Mouse (Mus musculus) heart, embryonic 16.5 days (tissue): ENCODE results near the gene Bet1l. TPM values are rescaled to one million over a fixed set of nuclear protein-coding genes. Genes with fewer than 3 reads are reported as not detected.

ENCODE experiments used
- ATAC-seq: fragments of 200-750 bp; cut with Nextera tagmentation; replicated peaks from 2 replicates; pipeline ENCODE4 v1.8.0; 2017; ENCODE audit warnings: moderate number of reproducible peaks; ENCODE audit not compliant: insufficient read depth, low FRiP score; ENCODE audit errors: extremely low read depth
- H3K27ac ChIP-seq: fragments of 300-500 bp; sonication (generic); 2 replicates; pipeline ENCODE4 v1.5.1; 2014; ENCODE audit warnings: mild to moderate bottlenecking, low read length, control low read depth, moderate library complexity
- H3K27me3 ChIP-seq: fragments of 300-500 bp; sonication (generic); 2 replicates; pipeline ENCODE4 v1.6.1; 2014; ENCODE audit warnings: low read length, mixed read lengths; ENCODE audit not compliant: control insufficient read depth, insufficient read depth
- H3K36me3 ChIP-seq: fragments of 300-500 bp; sonication (generic); 2 replicates; pipeline ENCODE4 v1.6.1; 2014; ENCODE audit not compliant: control insufficient read depth, insufficient read depth
- H3K4me1 ChIP-seq: fragments of 300-500 bp; sonication (generic); 2 replicates; pipeline ENCODE4 v1.6.1; 2014; ENCODE audit warnings: low read length, mixed read lengths; ENCODE audit not compliant: control insufficient read depth, insufficient read depth
- H3K4me2 ChIP-seq: fragments of 300-500 bp; sonication (generic); 2 replicates; pipeline ENCODE4 v1.6.1; 2014; ENCODE audit warnings: low read depth, mild to moderate bottlenecking, control low read depth, low read length
- H3K4me3 ChIP-seq: fragments of 300-500 bp; sonication (generic); 2 replicates; pipeline ENCODE4 v1.5.1; 2014; ENCODE audit warnings: mild to moderate bottlenecking, control low read depth, low read length
- H3K9ac ChIP-seq: fragments of 300-500 bp; sonication (generic); 2 replicates; pipeline ENCODE4 v1.6.1; 2014; ENCODE audit warnings: low read length, control low read depth
- H3K9me3 ChIP-seq: fragments of 300-500 bp; sonication (generic); replicated peaks from 2 replicates; pipeline ENCODE4 v1.6.1; 2016; ENCODE audit warnings: low read length; ENCODE audit not compliant: control insufficient read depth
- WGBS: fragments of 180-500 bp; shearing (Covaris S2); extraction: QIAGEN DNeasy Blood & Tissue Kit; methylation state at CpG from one replicate; pipeline ENCODE4 v1.1.7; 2014; 5-methylcytosine and 5-hydroxymethylcytosine counted together
- polyA plus RNA-seq: library from polyadenylated mRNA; unstranded; fragments of >200 nt; fragmentation: Nextera tagmentation; extraction: Ambion mirVana; gene quantifications from 2 replicates; pipeline ENCODE4 v1.2.1, GENCODE M21; 2015

Bet1l gene
- polyA plus RNA-seq, 1 experiment from 2014 or later, result 39.5 TPM

DNA sequence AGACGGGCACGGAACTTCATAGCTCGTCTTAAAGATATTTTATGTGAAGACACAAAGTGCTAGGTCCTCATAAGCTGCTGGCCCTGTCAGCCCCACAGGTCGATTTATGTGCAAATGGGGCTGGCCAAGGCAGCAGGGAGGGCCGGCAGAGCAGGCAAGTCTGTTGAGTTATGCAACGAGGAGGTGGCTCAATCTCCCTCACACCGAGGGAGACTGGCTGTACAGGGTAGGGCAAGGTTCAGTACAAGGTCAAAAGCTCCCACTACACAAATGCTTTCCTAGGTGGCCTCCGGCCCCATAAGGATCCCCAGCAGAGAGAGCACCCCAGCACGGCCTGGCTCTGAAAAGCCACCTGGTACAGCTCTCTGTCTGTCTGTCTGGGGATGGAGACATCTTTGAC is 4.0 kb downstream of the Bet1l start:
- no peak for ATAC-seq
- Histone ChIP-seq H3K4me1 (peaks cover 16% of the 10 kb centered on the region), H3K4me3 (no peak overlapping the region), H3K27me3 (no peaks in the 10 kb centered on the region), H3K9me3 (no peaks in the 10 kb centered on the region), H3K27ac (no peak overlapping the region), H3K9ac (no peak overlapping the region), H3K4me2 (no peak overlapping the region), H3K36me3 (peaks cover 32% of the 10 kb centered on the region)
- 82% methylated on average over 9 of the region's 9 CpGs for WGBS

GRCm38 (mm10) chr7:140851916-140852315 is 5.5 kb downstream of the Bet1l start:
- Histone ChIP-seq H3K4me3 (no peak overlapping the region), H3K27me3 (no peaks in the 10 kb centered on the region), H3K9ac (no peak overlapping the region), H3K27ac (no peak overlapping the region), H3K9me3 (no peaks in the 10 kb centered on the region), H3K36me3 (peaks cover 32% of the 10 kb centered on the region), H3K4me1 (peaks cover 16% of the 10 kb centered on the region), H3K4me2 (no peak overlapping the region)
- 90% methylated on average over 4 of the region's 4 CpGs for WGBS
- no peak for ATAC-seq

GRCm38 (mm10) chr7:140848591-140848990 is 8.8 kb downstream of the Bet1l start:
- Histone ChIP-seq H3K27ac (no peak overlapping the region), H3K4me1 (peaks cover 9% of the 10 kb centered on the region; the same call in 1 of the 2 replicates), H3K4me3 (no peak overlapping the region), H3K4me2 (no peak overlapping the region), H3K9ac (no peak overlapping the region), H3K36me3 (peaks cover 21% of the 10 kb centered on the region), H3K9me3 (no peaks in the 10 kb centered on the region), H3K27me3 (peaks cover 7% of the 10 kb centered on the region; the same call in 1 of the 2 replicates)
- WGBS, result 85% methylated on average over 10 of the region's 10 CpGs
- ATAC-seq, result no peak

- H3K27ac ChIP-seq, result no peak within 1 kb of the TSS
These were observed 9.4 kb downstream of the Bet1l start, which contains the start of gene Odf3 for GRCm38 (mm10) chr7:140847755-140848580. TSS of gene Odf3 (plus strand) at chr7:140847805.

GRCm38 (mm10) chr7:140846676-140847075 is 10.7 kb downstream of the Bet1l start:
- H3K27me3 ChIP-seq, result peaks cover 16% of the 10 kb centered on the region
- H3K4me3 ChIP-seq, result no peak overlapping the region
- H3K36me3 ChIP-seq, result peaks cover 3% of the 10 kb centered on the region; the same call in 1 of the 2 replicates
- no peak overlapping the region for H3K9ac ChIP-seq
- H3K9me3 ChIP-seq, result no peaks in the 10 kb centered on the region
- WGBS, result 75% methylated on average over 10 of the region's 10 CpGs
- no peak overlapping the region for H3K27ac ChIP-seq
- no peak for ATAC-seq
- no peak overlapping the region for H3K4me2 ChIP-seq
- peaks cover 9% of the 10 kb centered on the region; the same call in 1 of the 2 replicates for H3K4me1 ChIP-seq

More at GRCm38 (mm10) chr7:140847755-140848580, 9.4 kb downstream of the Bet1l start, which contains the start of gene Odf3:
- H3K9me3 ChIP-seq, result no peaks in the 10 kb centered on the region
- WGBS, result 49% methylated on average over 11 of the region's 11 CpGs
- no peak within 1 kb of the TSS for H3K4me2 ChIP-seq
- peaks cover 9% of the 10 kb centered on the region; the same call in 1 of the 2 replicates for H3K4me1 ChIP-seq
- ATAC-seq, result peak; percentile 28; the same call in 1 of the 2 replicates
- no peak within 1 kb of the TSS for H3K4me3 ChIP-seq
- H3K36me3 ChIP-seq, result peaks cover 15% of the 10 kb centered on the region
- H3K9ac ChIP-seq, result peak within 1 kb of the TSS; percentile 30; the same call in 1 of the 2 replicates
- H3K27me3 ChIP-seq, result peaks cover 10% of the 10 kb centered on the region; the same call in 1 of the 2 replicates

- Histone ChIP-seq H3K4me3 (no peak overlapping the region), H3K4me2 (no peak overlapping the region), H3K27ac (no peak overlapping the region), H3K9ac (no peak overlapping the region), H3K27me3 (peaks cover 24% of the 10 kb centered on the region), H3K36me3 (no peaks in the 10 kb centered on the region), H3K9me3 (no peaks in the 10 kb centered on the region), H3K4me1 (peaks cover 9% of the 10 kb centered on the region; the same call in 1 of the 2 replicates)
- 60% methylated on average over 4 of the region's 4 CpGs for WGBS
- ATAC-seq, result no peak
These were observed 11.7 kb downstream of the Bet1l start for GRCm38 (mm10) chr7:140845683-140846082.

DNA sequence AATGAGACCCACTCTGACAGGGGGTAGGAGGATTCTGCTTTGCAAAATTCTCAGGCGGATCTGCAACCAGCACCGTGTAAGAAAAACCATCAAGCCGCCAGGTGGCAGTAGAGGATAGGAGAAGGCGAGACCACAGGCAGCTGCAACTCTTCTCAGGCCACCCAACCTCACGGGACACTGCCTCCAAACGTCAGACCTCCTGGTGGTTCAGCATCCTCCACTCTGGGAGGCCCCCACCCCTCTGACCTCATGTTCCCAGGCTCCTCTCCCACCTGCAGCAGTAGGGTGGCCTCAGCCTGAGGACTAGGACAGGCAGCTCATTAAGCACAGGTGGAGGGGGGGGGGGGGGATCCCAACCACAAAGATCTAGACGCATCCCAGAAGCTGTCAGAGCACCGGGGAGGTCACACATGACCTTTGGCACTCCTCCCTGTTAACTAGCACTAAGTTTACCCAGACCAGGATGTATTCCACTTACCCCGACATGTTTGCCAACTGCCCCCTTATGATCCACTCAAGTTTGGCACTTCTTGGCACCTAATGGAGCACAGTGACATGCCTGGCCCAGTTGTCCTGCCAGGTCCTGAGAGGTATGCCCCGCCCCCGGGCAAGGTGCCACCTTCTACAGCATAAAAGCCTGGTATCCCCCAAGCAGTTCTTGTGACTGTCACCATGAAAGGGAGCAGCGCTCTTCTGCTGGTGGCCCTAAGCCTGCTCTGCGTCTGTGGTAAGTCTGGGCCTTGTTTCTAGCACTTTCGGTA is 12.3 kb downstream of the Bet1l start, which contains the start of gene Scgb1c1:
Gene Scgb1c1, plus strand, starts transcription at position 643 of the 761 bp plus-strand sequence.
- Histone ChIP-seq H3K27me3 (peaks cover 26% of the 10 kb centered on the region), H3K4me1 (peaks cover 9% of the 10 kb centered on the region; the same call in 1 of the 2 replicates), H3K27ac (no peak within 1 kb of the TSS), H3K4me3 (no peak within 1 kb of the TSS), H3K4me2 (no peak within 1 kb of the TSS), H3K9me3 (no peaks in the 10 kb centered on the region), H3K36me3 (no peaks in the 10 kb centered on the region), H3K9ac (no peak within 1 kb of the TSS)
- ATAC-seq, result peak; percentile 75
- 25% methylated on average over 14 of the region's 14 CpGs for WGBS

DNA sequence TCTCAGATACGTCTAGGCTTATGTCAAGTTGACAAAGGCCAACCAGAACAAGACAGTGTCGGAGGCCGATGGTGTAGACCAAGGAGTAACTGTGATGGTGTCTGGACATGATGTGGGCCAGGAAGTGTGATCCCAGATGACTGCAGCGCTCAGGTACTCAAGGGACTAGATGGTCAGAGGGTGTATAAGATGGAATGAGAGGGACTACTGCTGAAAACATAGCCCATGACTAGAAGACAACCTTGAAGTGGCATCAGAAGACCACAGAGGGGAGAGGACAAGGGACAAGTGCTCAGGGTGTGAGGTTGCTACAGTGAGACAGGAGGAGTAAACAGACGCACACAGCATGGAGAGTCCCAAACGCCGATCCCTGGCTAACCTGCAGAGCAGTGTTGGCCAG is 13.6 kb downstream of the Bet1l start:
- Histone ChIP-seq H3K4me2 (no peak overlapping the region), H3K27me3 (peaks cover 28% of the 10 kb centered on the region), H3K9me3 (no peaks in the 10 kb centered on the region), H3K4me1 (peaks cover 9% of the 10 kb centered on the region; the same call in 1 of the 2 replicates), H3K9ac (no peak overlapping the region), H3K36me3 (no peaks in the 10 kb centered on the region), H3K4me3 (no peak overlapping the region), H3K27ac (no peak overlapping the region)
- WGBS, result 67% methylated on average over 7 of the region's 7 CpGs
- ATAC-seq, result no peak
